Mouse (Mus musculus): ENCODE data around the gene Prkce.

DNA sequence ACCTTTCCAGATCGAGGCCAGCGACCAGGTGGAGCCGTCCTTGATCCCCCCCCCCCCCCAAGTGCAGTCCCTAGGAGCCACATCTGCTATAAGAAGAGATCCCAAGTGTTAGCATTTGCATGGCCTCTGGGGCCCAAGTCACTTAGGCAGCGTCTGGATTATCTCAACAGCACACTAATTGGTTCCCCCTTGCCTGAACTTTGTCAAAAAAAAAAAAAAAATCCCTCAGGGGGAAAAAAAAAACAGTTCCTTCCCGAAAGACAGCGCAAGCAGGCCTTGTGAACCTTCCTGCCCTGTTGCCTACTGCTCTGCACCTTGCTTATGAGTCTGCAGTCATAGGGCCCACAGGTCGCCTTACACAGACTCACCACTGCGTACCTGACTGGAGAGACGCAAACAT, 7.9 kb downstream of the Prkce start:
- no peak for TF ChIP-seq POLR2A (IDR thresholded peaks at IDR 0.05; ENCODE audit: insufficient read depth, low read depth, low read length)
- TF ChIP-seq CTCF (IDR thresholded peaks at IDR 0.05; ENCODE audit: insufficient read depth, low read depth, low read length), result no peak
